Mouse (Mus musculus): ENCODE measurements around the gene Snip1. TPM values are rescaled to one million over a fixed set of nuclear protein-coding genes. Genes with fewer than 3 reads are reported as not detected.

Gene Snip1
- polyA plus RNA-seq, 1 experiment from 2014 or later = 22.6 TPM

DNA sequence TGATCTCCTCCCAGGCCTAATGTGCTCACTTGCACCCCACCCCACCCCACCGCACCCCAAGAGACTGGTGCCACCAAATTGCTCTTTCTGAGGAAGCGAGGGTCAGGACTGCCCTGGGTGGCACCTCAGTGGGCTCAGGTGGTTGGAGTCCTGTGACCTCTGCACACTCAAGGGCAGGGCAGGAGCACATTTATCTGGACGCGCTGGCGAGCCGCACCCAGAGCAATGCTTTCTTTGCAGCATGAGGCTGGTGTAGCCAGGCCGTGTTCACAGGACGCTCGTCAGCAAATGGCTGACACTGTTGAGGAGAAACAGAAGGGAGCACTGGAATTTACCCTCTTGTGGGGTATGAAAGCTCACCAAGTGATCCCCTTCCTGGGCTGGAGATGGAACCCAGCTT, 38.9 kb downstream of the Snip1 start:
- peaks cover 44% of the 10 kb centered on the region for H3K36me3 ChIP-seq

DNA sequence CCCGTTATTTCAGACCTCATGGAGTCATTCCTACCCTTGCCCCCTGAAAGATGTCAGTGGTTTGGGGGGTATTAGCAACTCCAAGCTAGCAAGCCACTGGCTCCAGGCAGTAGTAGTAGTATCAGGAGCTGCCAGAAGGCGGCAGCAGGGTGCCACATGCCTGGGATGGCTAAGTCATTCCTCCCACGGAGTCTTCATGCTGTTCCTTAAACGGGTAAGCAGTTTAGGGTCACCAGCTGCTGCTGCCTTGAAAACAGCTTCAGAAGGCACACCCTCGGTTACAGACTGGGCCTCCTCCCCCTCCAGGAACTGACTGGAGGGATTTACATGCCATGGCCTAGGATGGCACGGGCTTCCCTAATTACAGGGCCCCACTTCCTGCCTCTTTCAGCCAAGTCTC, 48.2 kb downstream of the Snip1 start:
- Histone ChIP-seq H3K4me3 (no peak overlapping the region), H3K27ac (ENCODE audit: poor library complexity, severe bottlenecking) (no peak overlapping the region), H3K9ac (no peak overlapping the region), H3K27me3 (replicated peaks) (no peaks in the 10 kb centered on the region), H3K4me1 (replicated peaks) (peaks cover 17% of the 10 kb centered on the region), H3K4me2 (no peak overlapping the region), H3K36me3 (peaks cover 19% of the 10 kb centered on the region), H3K9me3 (replicated peaks) (no peaks in the 10 kb centered on the region)
- 10% methylated on average over 6 of the region's 6 CpGs for WGBS
- no peak for ATAC-seq (ENCODE audit: insufficient number of reproducible peaks, low FRiP score)

More for the DNA sequence above, 38.9 kb downstream of the Snip1 start:
- Histone ChIP-seq H3K27ac (ENCODE audit: poor library complexity, severe bottlenecking) (peak overlapping the region; percentile 50; the same call in 1 of the 2 replicates), H3K4me1 (replicated peaks) (peaks cover 12% of the 10 kb centered on the region), H3K9me3 (replicated peaks) (no peaks in the 10 kb centered on the region), H3K9ac (no peak overlapping the region), H3K4me2 (no peak overlapping the region), H3K27me3 (replicated peaks) (no peaks in the 10 kb centered on the region), H3K4me3 (no peak overlapping the region)
- 0 out of 2 replicates have a peak, but pooled peaks have one; percentile 15 for ATAC-seq (ENCODE audit: insufficient number of reproducible peaks, low FRiP score)
- 59% methylated on average over 9 of the region's 9 CpGs for WGBS

GRCm38 (mm10) chr4:125115081-125115480, 48.6 kb downstream of the Snip1 start:
- WGBS = 71% methylated on average over 4 of the region's 4 CpGs
- Histone ChIP-seq H3K4me3 (no peak overlapping the region), H3K4me1 (replicated peaks) (peaks cover 17% of the 10 kb centered on the region), H3K27me3 (replicated peaks) (no peaks in the 10 kb centered on the region), H3K9ac (no peak overlapping the region), H3K36me3 (peaks cover 19% of the 10 kb centered on the region), H3K4me2 (no peak overlapping the region), H3K9me3 (replicated peaks) (no peaks in the 10 kb centered on the region), H3K27ac (ENCODE audit: poor library complexity, severe bottlenecking) (no peak overlapping the region)
- no peak for ATAC-seq (ENCODE audit: insufficient number of reproducible peaks, low FRiP score)

- Histone ChIP-seq H3K9ac (no peak overlapping the region), H3K4me3 (no peak overlapping the region), H3K4me2 (no peak overlapping the region), H3K9me3 (replicated peaks) (no peaks in the 10 kb centered on the region), H3K27ac (ENCODE audit: poor library complexity, severe bottlenecking) (no peak overlapping the region), H3K4me1 (replicated peaks) (peaks cover 17% of the 10 kb centered on the region), H3K27me3 (replicated peaks) (no peaks in the 10 kb centered on the region), H3K36me3 (peaks cover 21% of the 10 kb centered on the region)
- 46% methylated on average over 6 of the region's 6 CpGs for WGBS
- no peak for ATAC-seq (ENCODE audit: insufficient number of reproducible peaks, low FRiP score)
These were observed 49.2 kb downstream of the Snip1 start for GRCm38 (mm10) chr4:125115710-125116089.

GRCm38 (mm10) chr4:125116090-125116861, 49.8 kb downstream of the Snip1 start:
- peaks cover 21% of the 10 kb centered on the region for H3K36me3 ChIP-seq
- WGBS = 70% methylated on average over 9 of the region's 9 CpGs
- H3K9me3 ChIP-seq (replicated peaks) = no peaks in the 10 kb centered on the region
- H3K27me3 ChIP-seq (replicated peaks) = no peaks in the 10 kb centered on the region
- no peak overlapping the region for H3K4me2 ChIP-seq
- no peak overlapping the region for H3K4me3 ChIP-seq
- no peak overlapping the region for H3K9ac ChIP-seq
- peaks cover 17% of the 10 kb centered on the region for H3K4me1 ChIP-seq (replicated peaks)
- no peak overlapping the region for H3K27ac ChIP-seq (ENCODE audit: poor library complexity, severe bottlenecking)
- no peak for ATAC-seq (ENCODE audit: insufficient number of reproducible peaks, low FRiP score)

DNA sequence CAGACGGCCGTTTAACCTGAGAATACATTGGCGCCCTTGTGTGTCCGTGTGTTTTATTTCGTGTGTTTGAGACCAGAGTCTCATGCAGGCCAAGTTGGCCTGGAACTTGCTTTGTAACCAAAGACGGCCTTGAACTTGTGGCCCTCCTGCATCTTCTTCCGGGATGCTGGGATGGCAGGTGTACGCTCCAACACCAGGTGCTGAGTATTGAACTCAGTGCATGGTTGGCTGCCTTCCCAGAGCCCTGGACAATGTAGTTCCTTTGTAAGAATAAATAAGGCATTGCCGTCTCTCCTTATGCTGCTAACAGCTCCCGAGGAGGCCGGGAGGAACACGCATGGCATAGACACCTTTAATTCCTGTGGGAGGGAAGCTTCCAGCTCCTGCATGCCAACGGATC, 50.5 kb downstream of the Snip1 start:
- no peak overlapping the region for H3K27ac ChIP-seq (ENCODE audit: poor library complexity, severe bottlenecking)
- no peak overlapping the region for H3K4me3 ChIP-seq
- H3K36me3 ChIP-seq = peaks cover 20% of the 10 kb centered on the region
- H3K27me3 ChIP-seq (replicated peaks) = no peaks in the 10 kb centered on the region
- H3K4me1 ChIP-seq (replicated peaks) = peaks cover 19% of the 10 kb centered on the region
- ATAC-seq (ENCODE audit: insufficient number of reproducible peaks, low FRiP score) = no peak
- WGBS = 75% methylated on average over 13 of the region's 13 CpGs
- no peaks in the 10 kb centered on the region for H3K9me3 ChIP-seq (replicated peaks)
- no peak overlapping the region for H3K9ac ChIP-seq
- H3K4me2 ChIP-seq = no peak overlapping the region

- no peaks in the 10 kb centered on the region for H3K9me3 ChIP-seq (replicated peaks)
- no peak overlapping the region for H3K4me3 ChIP-seq
- H3K27me3 ChIP-seq (replicated peaks) = no peaks in the 10 kb centered on the region
- ATAC-seq (ENCODE audit: insufficient number of reproducible peaks, low FRiP score) = no peak
- H3K9ac ChIP-seq = no peak overlapping the region
- H3K4me2 ChIP-seq = no peak overlapping the region
- H3K27ac ChIP-seq (ENCODE audit: poor library complexity, severe bottlenecking) = no peak overlapping the region
- H3K4me1 ChIP-seq (replicated peaks) = peaks cover 28% of the 10 kb centered on the region
- peaks cover 20% of the 10 kb centered on the region for H3K36me3 ChIP-seq
- 79% methylated on average over 7 of the region's 7 CpGs for WGBS
These were observed 51.4 kb downstream of the Snip1 start for GRCm38 (mm10) chr4:125117902-125118320.

DNA sequence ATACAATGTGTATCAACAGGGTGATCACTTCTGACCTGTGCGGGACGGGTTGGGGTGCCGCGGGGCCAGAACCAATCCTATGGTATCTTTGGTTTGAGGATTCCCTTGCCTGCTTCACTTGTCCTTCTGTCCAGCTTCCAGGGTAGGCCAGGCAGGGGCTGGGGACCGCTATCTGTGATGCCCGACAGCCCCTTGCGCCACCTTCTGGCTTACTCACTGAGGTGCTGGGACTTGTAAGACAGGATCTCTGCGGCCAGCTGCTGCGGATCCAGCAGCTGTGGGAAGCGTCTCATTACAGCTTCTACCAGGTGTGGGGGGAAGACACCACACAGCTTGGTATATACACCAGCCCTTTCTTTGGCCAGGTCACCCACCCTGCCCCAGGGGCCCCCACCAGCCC, 52.6 kb downstream of the Snip1 start:
- Histone ChIP-seq H3K4me1 (replicated peaks) (peaks cover 38% of the 10 kb centered on the region), H3K9me3 (replicated peaks) (no peaks in the 10 kb centered on the region), H3K4me3 (no peak overlapping the region), H3K9ac (no peak overlapping the region), H3K27me3 (replicated peaks) (no peaks in the 10 kb centered on the region), H3K4me2 (no peak overlapping the region), H3K36me3 (peaks cover 20% of the 10 kb centered on the region), H3K27ac (ENCODE audit: poor library complexity, severe bottlenecking) (no peak overlapping the region)
- no peak for ATAC-seq (ENCODE audit: insufficient number of reproducible peaks, low FRiP score)
- whole genome bisulfite sequencing = 45% methylated on average over 10 of the region's 10 CpGs

- 88% methylated on average over 11 of the region's 11 CpGs for WGBS
- H3K36me3 ChIP-seq = peaks cover 20% of the 10 kb centered on the region
- H3K4me2 ChIP-seq = no peak overlapping the region
- no peak overlapping the region for H3K27ac ChIP-seq (ENCODE audit: poor library complexity, severe bottlenecking)
- H3K9me3 ChIP-seq (replicated peaks) = no peaks in the 10 kb centered on the region
- no peak for ATAC-seq (ENCODE audit: insufficient number of reproducible peaks, low FRiP score)
- H3K9ac ChIP-seq = no peak overlapping the region
- H3K4me3 ChIP-seq = no peak overlapping the region
- H3K4me1 ChIP-seq (replicated peaks) = peaks cover 44% of the 10 kb centered on the region
- H3K27me3 ChIP-seq (replicated peaks) = no peaks in the 10 kb centered on the region
These were observed 53.2 kb downstream of the Snip1 start for GRCm38 (mm10) chr4:125119721-125120120.

GRCm38 (mm10) chr4:125122431-125123278, 56.2 kb downstream of the Snip1 start:
- Histone ChIP-seq H3K9ac (peak overlapping the region; percentile 34; the same call in 1 of the 2 replicates), H3K27ac (ENCODE audit: poor library complexity, severe bottlenecking) (peak overlapping the region; percentile 17; the same call in 1 of the 2 replicates), H3K27me3 (replicated peaks) (no peaks in the 10 kb centered on the region), H3K4me1 (replicated peaks) (peaks cover 47% of the 10 kb centered on the region), H3K36me3 (peaks cover 20% of the 10 kb centered on the region), H3K4me2 (peak overlapping the region; percentile 21), H3K4me3 (no peak overlapping the region), H3K9me3 (replicated peaks) (no peaks in the 10 kb centered on the region)
- ATAC-seq (ENCODE audit: insufficient number of reproducible peaks, low FRiP score) = peak; percentile 33; the same call in 1 of the 2 replicates
- 19% methylated on average over 16 of the region's 16 CpGs for WGBS

GRCm38 (mm10) chr4:125123279-125123671, 56.8 kb downstream of the Snip1 start:
- Histone ChIP-seq H3K4me2 (peak overlapping the region; percentile 21; the same call in 1 of the 2 replicates), H3K36me3 (peaks cover 20% of the 10 kb centered on the region), H3K4me3 (no peak overlapping the region), H3K9me3 (replicated peaks) (no peaks in the 10 kb centered on the region), H3K27ac (ENCODE audit: poor library complexity, severe bottlenecking) (peak overlapping the region; percentile 17; the same call in 1 of the 2 replicates), H3K9ac (peak overlapping the region; percentile 34; the same call in 1 of the 2 replicates), H3K4me1 (replicated peaks) (peaks cover 51% of the 10 kb centered on the region), H3K27me3 (replicated peaks) (no peaks in the 10 kb centered on the region)
- 77% methylated on average over 7 of the region's 7 CpGs for WGBS
- ATAC-seq (ENCODE audit: insufficient number of reproducible peaks, low FRiP score) = no peak
